Mouse (Mus musculus): ENCODE data around the gene Btbd35f16.
"Not testable (repeated sequence)": the region's sequence is repeated elsewhere in the genome, so short reads cannot be mapped to it uniquely, and the experiment has no call there.

The Btbd35f16 gene

GRCm38 (mm10) chrX:3956902-3957301 lies at the start of gene Btbd35f16:
Gene Btbd35f16 (minus strand): TSS chrX:3957002.
- not testable (repeated sequence) for DNase-seq (ENCODE audit: low spot score)
